Mouse (Mus musculus) liver, postnatal 0 days (tissue): ENCODE data around the gene Gm49387.

Experiments used
- CTCF ChIP-seq: sonication (generic); IDR thresholded peaks from 2 replicates; pipeline ENCODE4 v1.5.1; 2016; ENCODE audit warnings: antibody characterized with exemption, low read depth
- EP300 ChIP-seq: IDR thresholded peaks from 2 replicates; pipeline ENCODE4 v1.6.1; 2016; ENCODE audit warnings: antibody characterized with exemption, low read depth, mild to moderate bottlenecking

- no peak for TF ChIP-seq EP300
- no peak for TF ChIP-seq CTCF
These were observed 57.6 kb downstream of the Gm49387 start for GRCm38 (mm10) chr14:31583082-31583481.
